Mouse (Mus musculus): ENCODE data around the gene Siae. TPM values are rescaled to one million over a fixed set of nuclear protein-coding genes. Genes with fewer than 3 reads are reported as not detected.

Siae gene
- total RNA-seq, 2 experiments from 2014 or later = 9.4 to 16.9 TPM

- peak; percentile 29; the same call in 1 of the 2 replicates for ATAC-seq (replicated peaks; ENCODE audit: poor library complexity)
Measured at GRCm38 (mm10) chr9:37540701-37541575, 14.6 kb upstream of the Siae start.

- ATAC-seq (replicated peaks; ENCODE audit: poor library complexity) = no peak
Measured at GRCm38 (mm10) chr9:37541851-37542642, 13.5 kb upstream of the Siae start.

GRCm38 (mm10) chr9:37543869-37544440 is 11.5 kb upstream of the Siae start:
- no peak for ATAC-seq (replicated peaks; ENCODE audit: poor library complexity)

GRCm38 (mm10) chr9:37544447-37545165 is 10.9 kb upstream of the Siae start:
- peak; percentile 78 for ATAC-seq (replicated peaks; ENCODE audit: poor library complexity)

GRCm38 (mm10) chr9:37545166-37545610 is 10.3 kb upstream of the Siae start:
- no peak for ATAC-seq (replicated peaks; ENCODE audit: poor library complexity)

GRCm38 (mm10) chr9:37545847-37546452 is 9.5 kb upstream of the Siae start:
- ATAC-seq (replicated peaks; ENCODE audit: poor library complexity) = no peak

- no peak for ATAC-seq (replicated peaks; ENCODE audit: poor library complexity)
Measured at GRCm38 (mm10) chr9:37546889-37547288, 8.6 kb upstream of the Siae start.

GRCm38 (mm10) chr9:37550435-37550834 is 5.1 kb upstream of the Siae start:
- no peak for ATAC-seq (replicated peaks; ENCODE audit: poor library complexity)

- ATAC-seq (replicated peaks; ENCODE audit: poor library complexity) = peak; percentile 12; the same call in 1 of the 2 replicates
Measured at GRCm38 (mm10) chr9:37551751-37552531, 3.6 kb upstream of the Siae start.

- ATAC-seq (replicated peaks; ENCODE audit: poor library complexity) = peak; percentile 81
Measured at GRCm38 (mm10) chr9:37552536-37553293, 2.8 kb upstream of the Siae start, which contains the start of gene Nrgn. Gene Nrgn (minus strand): TSS chr9:37552904.

GRCm38 (mm10) chr9:37554279-37554678 is 1.2 kb upstream of the Siae start:
- peak; percentile 64 for ATAC-seq (replicated peaks; ENCODE audit: poor library complexity)

- no peak for ATAC-seq (replicated peaks; ENCODE audit: poor library complexity)
Measured at GRCm38 (mm10) chr9:37556366-37556765, 868 bp downstream of the Siae start.

- peak; percentile 29; the same call in 1 of the 2 replicates for ATAC-seq (replicated peaks; ENCODE audit: poor library complexity)
Measured at GRCm38 (mm10) chr9:37560617-37561016, 5.1 kb downstream of the Siae start.

- no peak for ATAC-seq (replicated peaks; ENCODE audit: poor library complexity)
Measured at GRCm38 (mm10) chr9:37563805-37564204, 8.3 kb downstream of the Siae start.

- ATAC-seq (replicated peaks; ENCODE audit: poor library complexity) = peak; percentile 62
Measured at GRCm38 (mm10) chr9:37567019-37567418, 11.5 kb downstream of the Siae start.

GRCm38 (mm10) chr9:37567454-37567853 is 12.0 kb downstream of the Siae start:
- ATAC-seq (replicated peaks; ENCODE audit: poor library complexity) = peak; percentile 34

GRCm38 (mm10) chr9:37567892-37568604 is 12.6 kb downstream of the Siae start:
- ATAC-seq (replicated peaks; ENCODE audit: poor library complexity) = peak; percentile 29
